Mouse (Mus musculus) E14TG2a.4 (cell line): ENCODE measurements at regions not wholly inside any gene's neighbourhood (a gene's known extent, or its start where the extent isn't known, plus 50 kb on each side); places are given as distances from the start of the nearest gene placed in this dataset.

Source experiments
- H3K27me3 ChIP-seq: 2 replicates; pipeline ENCODE4 v1.6.1; 2014; ENCODE audit warnings: low read length, control low read depth; ENCODE audit not compliant: insufficient read depth
- H3K36me3 ChIP-seq: 2 replicates; pipeline ENCODE4 v1.6.1; 2014; ENCODE audit warnings: low read length, control low read depth; ENCODE audit not compliant: insufficient read depth
- H3K4me1 ChIP-seq: replicated peaks from 2 replicates; pipeline ENCODE4 v1.6.1; 2014; ENCODE audit warnings: low read depth, low read length, control low read depth
- H3K4me3 ChIP-seq: replicated peaks from 2 replicates; pipeline ENCODE4 v1.5.1; 2014; ENCODE audit warnings: mild to moderate bottlenecking, low read length
- H3K9me3 ChIP-seq: 2 replicates; pipeline ENCODE4 v1.6.1; 2014; ENCODE audit warnings: low read length, control low read depth
- CTCF ChIP-seq: conservative IDR thresholded peaks from 2 replicates; pipeline ENCODE4 v1.5.1; 2014; ENCODE audit warnings: low read length
- NANOG ChIP-seq: IDR thresholded peaks from 2 replicates; pipeline ENCODE4 v1.6.1; 2014; ENCODE audit warnings: borderline replicate concordance, low read length, mixed read lengths
- POU5F1 ChIP-seq: IDR thresholded peaks from 2 replicates; pipeline ENCODE4 v1.6.1; 2014; ENCODE audit warnings: low read length, borderline replicate concordance

- Histone ChIP-seq H3K4me1 (peaks cover 8% of the 10 kb centered on the region), H3K36me3 (no peaks in the 10 kb centered on the region), H3K27me3 (peaks cover 2% of the 10 kb centered on the region; the same call in 1 of the 2 replicates), H3K4me3 (no peak overlapping the region), H3K9me3 (no peaks in the 10 kb centered on the region)
- no peak for TF ChIP-seq POU5F1
- TF ChIP-seq NANOG: no peak
- no peak for TF ChIP-seq CTCF
These were observed 67.7 kb upstream of the Kcnma1 start for GRCm38 (mm10) chr14:24081911-24082558.

- Histone ChIP-seq H3K36me3 (no peaks in the 10 kb centered on the region), H3K9me3 (peaks cover 8% of the 10 kb centered on the region), H3K27me3 (no peaks in the 10 kb centered on the region), H3K4me1 (0 out of 2 replicates have a peak, but pooled peaks cover 3% of the 10 kb centered on the region), H3K4me3 (no peak overlapping the region)
- TF ChIP-seq POU5F1 (no peak), CTCF (peak; percentile 73)
These were observed 54.4 kb upstream of the Kcnma1 start for GRCm38 (mm10) chr14:24068693-24069092.

GRCm38 (mm10) chr14:24067657-24068056 is 53.4 kb upstream of the Kcnma1 start:
- no peaks in the 10 kb centered on the region for H3K36me3 ChIP-seq
- H3K9me3 ChIP-seq: no peaks in the 10 kb centered on the region
- no peaks in the 10 kb centered on the region for H3K27me3 ChIP-seq
- TF ChIP-seq NANOG (no peak), POU5F1 (no peak), CTCF (peak; percentile 93)
- no peak overlapping the region for H3K4me3 ChIP-seq
- 0 out of 2 replicates have a peak, but pooled peaks cover 3% of the 10 kb centered on the region for H3K4me1 ChIP-seq

- H3K36me3 ChIP-seq: no peaks in the 10 kb centered on the region
- TF ChIP-seq CTCF: no peak
- no peak for TF ChIP-seq NANOG
- no peak for TF ChIP-seq POU5F1
- H3K27me3 ChIP-seq: no peaks in the 10 kb centered on the region
- no peaks in the 10 kb centered on the region for H3K9me3 ChIP-seq
- no peak overlapping the region for H3K4me3 ChIP-seq
- 0 out of 2 replicates have a peak, but pooled peaks cover 3% of the 10 kb centered on the region for H3K4me1 ChIP-seq
These were observed 51.0 kb upstream of the Kcnma1 start for GRCm38 (mm10) chr14:24065231-24065767.
